Comparison of ENCODE assay signal across 8 mouse cellular contexts in the genomic region with DNA sequence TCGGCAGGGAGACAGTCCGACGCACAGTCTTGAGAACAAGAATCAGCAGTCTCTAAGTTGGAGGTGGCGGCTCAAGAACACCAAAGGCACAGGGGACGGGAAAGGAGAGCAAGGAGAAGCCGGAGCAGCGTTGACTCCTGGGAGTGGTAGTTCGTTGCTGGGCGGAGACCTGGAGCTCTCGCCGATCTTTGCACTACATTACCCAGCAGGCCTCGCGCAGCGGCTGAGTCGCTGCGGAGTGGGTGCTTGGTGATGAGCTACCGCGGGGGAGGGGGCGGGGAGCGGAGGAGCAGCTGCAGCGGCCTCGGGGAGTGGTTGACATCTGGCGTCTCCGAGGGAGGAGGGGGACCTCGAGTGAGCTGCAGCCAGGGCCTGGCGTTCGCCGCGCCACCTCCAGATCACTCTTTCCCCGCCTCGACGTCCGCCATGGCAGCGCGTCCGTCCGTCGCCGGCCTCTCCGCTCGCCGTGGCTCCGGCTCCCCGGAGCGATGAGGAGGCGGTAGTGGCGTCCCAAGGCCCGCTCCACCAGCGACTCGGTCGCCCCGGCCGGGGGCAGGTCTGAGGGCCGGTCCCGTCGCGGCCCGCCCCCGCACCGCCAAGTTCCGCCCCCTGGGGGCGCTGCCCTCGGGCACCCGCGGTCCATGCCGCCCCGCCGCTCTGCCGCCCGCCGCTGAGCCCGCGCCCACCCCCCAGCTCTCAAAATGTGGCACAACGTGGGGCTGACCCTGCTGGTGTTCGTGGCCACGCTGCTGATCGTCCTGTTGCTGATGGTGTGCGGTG. TPM values are rescaled to one million over a fixed set of nuclear protein-coding genes. Genes with fewer than 3 reads are reported as not detected.
DNase-seq lines count a peak whose midpoint lies in the region; ATAC-seq lines count a peak whose summit lies in the region.

A gene (plus strand): TSS at position 307 of the 780 bp plus-strand sequence.

- H3K9me3 ChIP-seq in lung, embryonic 16.5 days (ENCODE audit: control insufficient read depth, low read length), result no peaks in the 10 kb centered on the region

- no peaks in the 10 kb centered on the region for H3K27me3 ChIP-seq in lung, embryonic 16.5 days (ENCODE audit: control insufficient read depth, insufficient read depth, low read depth, low read length)

- WGBS in lung, embryonic 16.5 days, result 0% methylated on average over 49 of the region's 78 CpGs

- H3K4me2 ChIP-seq in lung, embryonic 16.5 days (ENCODE audit: low read depth, low read length), result peak within 1 kb of the TSS; percentile 93

- peak within 1 kb of the TSS; percentile 84 for H3K27ac ChIP-seq in lung, embryonic 16.5 days (ENCODE audit: low read length)

- peak within 1 kb of the TSS; percentile 82 for H3K9ac ChIP-seq in lung, embryonic 16.5 days (ENCODE audit: low read length)

- H3K4me3 ChIP-seq in lung, embryonic 16.5 days (ENCODE audit: low read length), result peak within 1 kb of the TSS; percentile 73

- ATAC-seq in hematopoietic stem cell, adult 5-6 weeks (replicated peaks in 1 of 2; ENCODE audit: insufficient read depth in 1 of 2, low FRiP score in 2 of 2, low TSS enrichment in 1 of 2, low read depth in 1 of 2, poor library complexity in 2 of 2, severe bottlenecking in 2 of 2), result peak; percentile 98 to 99
- ATAC-seq in lung, embryonic 16.5 days (ENCODE audit: low read depth), result peak; percentile 98

- peak; percentile 96 for DNase-seq in MEL-GATA-1-ER (ENCODE audit: extremely low read depth, low read depth)
- DNase-seq in cerebellum, adult 8-10 months, result peak; percentile 89
- peak; percentile 98 for DNase-seq in forelimb bud, embryonic 11.5 days (ENCODE audit: low read depth, low spot score)
- DNase-seq in layer of hippocampus, adult 9-10 months (ENCODE audit: low spot score), result peak; percentile 78
- DNase-seq in ovary, postnatal 10 days (ENCODE audit: low spot score), result peak; percentile 69
- peak; percentile 91 to 92 for DNase-seq in thymus, postnatal 10 days (ENCODE audit: low spot score in 2 of 2)

- peaks cover 21% of the 10 kb centered on the region for H3K4me1 ChIP-seq in lung, embryonic 16.5 days (replicated peaks; ENCODE audit: control insufficient read depth, insufficient read depth, low read length)

- no peaks in the 10 kb centered on the region for H3K36me3 ChIP-seq in lung, embryonic 16.5 days (ENCODE audit: control insufficient read depth, insufficient read depth, low read length)

RNA-seq across cellular contexts. Expression of the gene that starts here (rescaled TPM):
- total RNA-seq in hematopoietic stem cell, adult 5-6 weeks (2017), result 10.3 and 11.0 TPM in 2 replicates
- 12.4 and 13.2 TPM in 2 replicates for polyA plus RNA-seq in lung, embryonic 16.5 days (2015; fragmentation: Nextera tagmentation; extraction: Ambion mirVana)

Comparison
In these comparisons a context has a peak if more than half of its experiments do, and no peak if none do; other contexts are left out.
1. Peak in every context shown above with its lines: DNase-seq, ATAC-seq, H3K4me3 ChIP-seq and H3K27ac ChIP-seq.